Mouse (Mus musculus) heart, embryonic 14.5 days (tissue): ENCODE measurements at regions not wholly inside any gene's neighbourhood (a gene's known extent, or its start where the extent isn't known, plus 50 kb on each side); places are given as distances from the start of the nearest gene placed in this dataset.

Source experiments
- ATAC-seq: fragments of 200-750 bp; cut with Nextera tagmentation; 2 replicates; pipeline ENCODE4 v1.8.0; 2017; ENCODE audit warnings: low read depth, moderate TSS enrichment; ENCODE audit not compliant: insufficient number of reproducible peaks, insufficient read depth, low FRiP score
- H3K27ac ChIP-seq, 2 experiments: fragments of 200-500 bp in 1 of 2; fragments of 300-500 bp in 1 of 2; sonication (generic) in 1 of 2; replicated peaks in 1 of 2; 2 replicates each; pipeline ENCODE4 v1.5.1; 2012 to 2014; ENCODE audit warnings: low read depth in 2 of 2, low read length in 2 of 2, control low read depth in 1 of 2, mild to moderate bottlenecking in 1 of 2, mixed read lengths in 1 of 2; ENCODE audit not compliant: control insufficient read depth in 1 of 2, insufficient read depth in 1 of 2
- H3K27me3 ChIP-seq: fragments of 300-500 bp; sonication (generic); 2 replicates; pipeline ENCODE4 v1.6.1; 2014; ENCODE audit warnings: mild to moderate bottlenecking, low read length, control low read depth; ENCODE audit not compliant: control insufficient read depth, insufficient read depth
- H3K36me3 ChIP-seq: fragments of 300-500 bp; sonication (generic); 2 replicates; pipeline ENCODE4 v1.6.1; 2014; ENCODE audit warnings: mild to moderate bottlenecking, control low read depth, low read length, mixed read lengths; ENCODE audit not compliant: control insufficient read depth, insufficient read depth
- H3K4me1 ChIP-seq, 2 experiments: fragments of 200-500 bp in 1 of 2; fragments of 300-500 bp in 1 of 2; sonication (generic) in 1 of 2; 2 replicates each; pipeline ENCODE4 v1.6.1; 2012 to 2014; ENCODE audit warnings: low read length in 2 of 2, control low read depth in 1 of 2, mixed read lengths in 1 of 2; ENCODE audit not compliant: control insufficient read depth in 2 of 2, insufficient read depth in 2 of 2
- H3K4me2 ChIP-seq: fragments of 300-500 bp; sonication (generic); 2 replicates; pipeline ENCODE4 v1.6.1; 2014; ENCODE audit warnings: mild to moderate bottlenecking, low read length
- H3K4me3 ChIP-seq, 2 experiments: fragments of 200-500 bp in 1 of 2; fragments of 300-500 bp in 1 of 2; sonication (generic) in 1 of 2; 2 replicates each; pipeline ENCODE4 v1.5.1; 2012 to 2014; ENCODE audit warnings: low read length in 2 of 2, mild to moderate bottlenecking in 2 of 2, control low read depth in 1 of 2, low read depth in 1 of 2, moderate library complexity in 1 of 2; ENCODE audit not compliant: control insufficient read depth in 1 of 2, insufficient read depth in 1 of 2
- H3K9ac ChIP-seq: fragments of 300-500 bp; sonication (generic); 2 replicates; pipeline ENCODE4 v1.6.1; 2014; ENCODE audit warnings: mild to moderate bottlenecking, low read length
- H3K9me3 ChIP-seq: fragments of 300-500 bp; sonication (generic); 2 replicates; pipeline ENCODE4 v1.6.1; 2016; ENCODE audit warnings: low read length, control low read depth; ENCODE audit not compliant: control insufficient read depth
- WGBS: fragments of 180-500 bp; shearing (Covaris S2); extraction: QIAGEN DNeasy Blood & Tissue Kit; methylation state at CpG from one replicate; pipeline ENCODE4 v1.1.7; 2014; 5-methylcytosine and 5-hydroxymethylcytosine counted together

DNA sequence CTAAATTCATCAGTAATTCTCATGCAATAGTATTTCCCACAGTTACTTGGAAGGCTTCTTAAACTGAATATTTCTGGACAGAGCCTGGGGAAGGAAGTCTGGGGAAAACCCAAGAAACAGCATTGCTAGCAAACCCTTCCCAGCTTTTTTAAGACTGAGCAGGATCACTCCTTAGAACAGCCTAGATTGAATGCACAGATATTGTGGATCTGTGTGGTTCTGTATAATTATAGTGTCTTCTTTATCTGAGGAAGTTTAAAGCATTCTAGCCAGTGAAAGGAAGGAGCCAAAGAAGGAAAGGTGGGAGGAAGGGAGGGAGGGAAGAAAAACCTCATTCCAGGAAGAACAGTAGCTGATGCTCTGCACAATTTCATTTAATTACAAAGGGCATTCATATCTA, 669.0 kb upstream of the B3galt2 start:
- no peak overlapping the region for H3K27ac ChIP-seq
- no peaks in the 10 kb centered on the region for H3K36me3 ChIP-seq
- no peaks in the 10 kb centered on the region for H3K27me3 ChIP-seq
- no peak overlapping the region for H3K9ac ChIP-seq
- no peaks in the 10 kb centered on the region for H3K4me1 ChIP-seq
- no peaks in the 10 kb centered on the region for H3K9me3 ChIP-seq
- no peak overlapping the region for H3K4me3 ChIP-seq
- ATAC-seq = no peak
- H3K4me2 ChIP-seq = no peak overlapping the region

DNA sequence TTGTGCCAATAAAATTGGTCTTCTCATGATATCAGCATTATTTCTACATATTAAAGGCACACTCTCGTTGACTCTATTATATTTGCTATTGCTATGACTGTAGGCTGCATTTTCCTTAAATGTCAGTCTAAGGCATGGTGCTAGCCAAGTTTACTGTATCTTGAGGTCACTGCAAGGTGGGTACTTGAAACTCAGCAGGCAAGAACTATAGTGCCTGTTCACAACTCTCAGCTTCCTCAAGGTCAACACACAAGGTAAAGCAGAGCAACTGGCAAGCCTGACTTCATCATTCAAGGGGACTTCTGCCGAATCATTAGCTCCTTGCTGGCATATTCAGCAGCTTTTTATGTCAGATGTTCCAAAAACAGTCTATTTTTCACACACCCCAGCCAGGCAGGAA, 667.1 kb upstream of the B3galt2 start:
- Histone ChIP-seq H3K27me3 (no peaks in the 10 kb centered on the region), H3K4me3 (no peak overlapping the region), H3K27ac (no peak overlapping the region), H3K4me1 (no peaks in the 10 kb centered on the region), H3K9me3 (no peaks in the 10 kb centered on the region), H3K9ac (no peak overlapping the region), H3K36me3 (no peaks in the 10 kb centered on the region), H3K4me2 (no peak overlapping the region)
- WGBS = 46% methylated on average over 2 of the region's 2 CpGs
- no peak for ATAC-seq

DNA sequence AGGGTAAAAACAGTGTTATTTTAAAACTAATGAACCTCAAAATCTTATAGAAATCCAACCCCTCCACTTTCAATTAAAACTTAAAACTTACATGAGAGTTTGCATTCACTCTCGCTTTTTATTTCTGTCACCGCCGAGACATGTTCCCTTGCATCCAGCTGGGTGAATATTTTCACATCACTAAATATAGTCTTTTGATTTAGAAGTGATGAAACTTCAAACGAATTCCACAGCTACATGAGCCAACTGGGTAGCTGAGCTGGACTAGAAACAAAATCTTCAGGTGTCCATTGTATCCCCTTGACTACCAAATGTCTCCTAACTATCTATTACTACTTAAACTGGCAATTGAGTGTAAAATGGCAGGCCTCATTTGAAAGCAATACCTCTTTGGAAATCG, 657.5 kb upstream of the B3galt2 start:
- Histone ChIP-seq H3K36me3 (no peaks in the 10 kb centered on the region), H3K4me1 (no peaks in the 10 kb centered on the region), H3K9me3 (no peaks in the 10 kb centered on the region), H3K4me2 (no peak overlapping the region), H3K27me3 (no peaks in the 10 kb centered on the region), H3K27ac (no peak overlapping the region), H3K9ac (no peak overlapping the region), H3K4me3 (no peak overlapping the region)
- 62% methylated on average over 5 of the region's 5 CpGs for WGBS
- no peak for ATAC-seq

DNA sequence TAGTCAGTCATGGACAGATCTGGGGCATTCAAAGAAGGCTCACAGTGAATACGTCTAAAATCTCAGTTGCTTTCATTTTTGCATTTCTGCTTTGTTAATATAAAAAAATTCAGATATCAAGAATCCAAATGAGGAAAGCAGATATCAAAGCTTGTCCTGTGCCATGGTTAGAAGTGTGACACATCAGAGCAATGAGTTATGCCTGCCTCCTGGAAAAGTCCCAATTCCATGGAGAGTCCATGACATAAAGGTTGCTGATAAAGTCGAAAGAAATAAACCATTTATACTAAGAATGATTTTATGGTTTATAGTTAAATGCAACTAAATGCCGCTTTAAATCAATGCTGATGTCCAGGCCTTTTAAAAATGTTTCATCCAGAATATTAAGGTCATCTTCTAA, 656.8 kb upstream of the B3galt2 start:
- ATAC-seq = no peak

DNA sequence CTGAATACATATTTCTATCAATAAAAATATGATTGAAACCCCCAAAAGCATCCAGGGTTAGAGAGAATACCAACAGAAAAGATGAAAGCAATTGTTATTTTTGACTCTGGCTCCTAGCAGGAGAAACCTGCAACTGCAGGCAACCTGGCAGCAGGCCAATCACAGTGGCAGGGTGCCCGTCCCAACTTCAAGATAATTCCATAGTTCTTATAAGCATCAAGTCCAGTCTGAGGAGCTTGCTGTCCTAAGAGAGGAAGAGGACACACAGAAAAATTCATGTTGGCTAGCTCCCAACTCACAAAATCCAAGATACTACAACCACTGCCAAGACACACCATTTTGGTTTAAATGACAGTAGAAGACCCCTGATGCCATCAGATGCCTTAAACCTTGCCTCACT, 654.9 kb upstream of the B3galt2 start:
- H3K27ac ChIP-seq = no peak overlapping the region
- H3K36me3 ChIP-seq = no peaks in the 10 kb centered on the region
- no peak overlapping the region for H3K4me3 ChIP-seq
- H3K27me3 ChIP-seq = no peaks in the 10 kb centered on the region
- no peaks in the 10 kb centered on the region for H3K4me1 ChIP-seq
- WGBS = 0% methylated on average over 1 of the region's 1 CpGs
- H3K4me2 ChIP-seq = no peak overlapping the region
- ATAC-seq = no peak
- no peaks in the 10 kb centered on the region for H3K9me3 ChIP-seq
- no peak overlapping the region for H3K9ac ChIP-seq

More for the DNA sequence above, 656.8 kb upstream of the B3galt2 start:
- no peak overlapping the region for H3K9ac ChIP-seq
- H3K9me3 ChIP-seq = no peaks in the 10 kb centered on the region
- H3K4me3 ChIP-seq = no peak overlapping the region
- no peaks in the 10 kb centered on the region for H3K4me1 ChIP-seq
- H3K27ac ChIP-seq = no peak overlapping the region
- H3K27me3 ChIP-seq = no peaks in the 10 kb centered on the region
- H3K4me2 ChIP-seq = no peak overlapping the region
- 74% methylated on average over 3 of the region's 3 CpGs for WGBS
- no peaks in the 10 kb centered on the region for H3K36me3 ChIP-seq

DNA sequence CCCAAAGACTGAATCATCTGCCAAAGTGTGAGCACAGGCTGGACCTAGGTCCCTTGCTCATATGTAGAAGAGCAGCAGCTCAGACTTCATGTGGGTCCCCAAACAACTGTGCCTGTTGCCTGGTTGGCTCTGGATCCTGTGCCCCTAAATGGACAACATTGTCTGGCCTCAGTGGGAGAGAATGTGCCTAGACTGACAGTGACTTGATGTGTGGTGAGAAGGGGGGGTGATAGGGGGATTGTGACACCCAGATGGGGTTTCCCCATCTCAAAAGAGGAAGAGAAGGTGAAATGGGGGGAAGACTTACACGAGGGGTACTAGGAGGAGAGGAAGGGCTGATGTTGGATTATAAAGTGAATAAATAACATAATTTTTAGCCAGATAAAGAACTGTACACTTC, 640.2 kb upstream of the B3galt2 start:
- H3K9me3 ChIP-seq = no peaks in the 10 kb centered on the region
- H3K27me3 ChIP-seq = no peaks in the 10 kb centered on the region
- no peak for ATAC-seq
- no peaks in the 10 kb centered on the region for H3K4me1 ChIP-seq
- no peak overlapping the region for H3K9ac ChIP-seq
- no peak overlapping the region for H3K27ac ChIP-seq
- 62% methylated on average over 1 of the region's 1 CpGs for WGBS
- H3K36me3 ChIP-seq = no peaks in the 10 kb centered on the region
- no peak overlapping the region for H3K4me3 ChIP-seq
- H3K4me2 ChIP-seq = no peak overlapping the region

DNA sequence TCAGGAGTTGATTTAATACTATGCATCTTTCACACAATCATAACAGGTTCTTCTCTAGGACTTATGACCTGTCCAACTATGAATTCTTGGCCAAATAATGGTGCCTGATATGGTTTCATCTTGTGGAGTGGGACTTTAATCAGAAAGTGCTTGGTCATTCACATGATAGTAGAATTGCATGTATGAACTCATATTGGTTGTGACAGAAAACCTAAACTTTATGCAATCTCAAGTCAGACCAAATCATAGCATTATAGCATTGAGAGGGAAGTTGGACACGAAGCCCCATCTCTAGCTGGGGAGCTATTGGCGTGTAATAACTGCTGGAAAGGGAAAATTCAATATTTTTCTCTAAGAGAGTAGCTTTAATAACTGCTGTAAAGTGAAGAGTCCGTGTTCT, 639.4 kb upstream of the B3galt2 start:
- no peak overlapping the region for H3K9ac ChIP-seq
- no peaks in the 10 kb centered on the region for H3K36me3 ChIP-seq
- no peaks in the 10 kb centered on the region for H3K9me3 ChIP-seq
- H3K27me3 ChIP-seq = no peaks in the 10 kb centered on the region
- ATAC-seq = no peak
- no peak overlapping the region for H3K4me3 ChIP-seq
- no peak overlapping the region for H3K27ac ChIP-seq
- no peak overlapping the region for H3K4me2 ChIP-seq
- no peaks in the 10 kb centered on the region for H3K4me1 ChIP-seq
- 77% methylated on average over 3 of the region's 3 CpGs for WGBS

DNA sequence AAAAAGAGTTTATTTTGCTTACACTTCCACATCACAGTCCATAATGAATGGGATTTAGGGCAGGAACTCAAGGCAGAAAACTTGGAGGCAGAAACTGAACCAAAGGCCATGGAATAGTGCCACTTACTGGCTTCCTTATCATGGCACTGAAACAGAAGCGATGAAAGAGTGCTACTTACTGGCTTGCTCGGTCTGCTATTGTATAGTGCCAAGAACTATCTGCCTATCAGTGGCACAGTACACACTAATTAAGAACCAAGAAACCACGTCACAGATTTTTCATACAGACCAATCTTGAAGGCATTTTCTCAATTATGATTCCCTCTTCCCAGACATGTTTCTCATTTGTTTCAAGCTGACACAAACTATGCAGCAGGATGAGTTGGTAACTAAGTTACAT, 634.4 kb upstream of the B3galt2 start:
- Histone ChIP-seq H3K36me3 (no peaks in the 10 kb centered on the region), H3K27me3 (no peaks in the 10 kb centered on the region), H3K27ac (no peak overlapping the region), H3K4me2 (no peak overlapping the region), H3K9me3 (no peaks in the 10 kb centered on the region), H3K4me3 (no peak overlapping the region), H3K9ac (no peak overlapping the region), H3K4me1 (no peaks in the 10 kb centered on the region)
- ATAC-seq = no peak
- 53% methylated on average over 3 of the region's 3 CpGs for WGBS
